Mouse (Mus musculus) intestine, embryonic 16.5 days (tissue): ENCODE measurements at regions not wholly inside any gene's neighbourhood (a gene's known extent, or its start where the extent isn't known, plus 50 kb on each side); places are given as distances from the start of the nearest gene placed in this dataset.

ENCODE experiments used
- ATAC-seq: fragments of 200-750 bp; cut with Nextera tagmentation; 2 replicates; pipeline ENCODE4 v1.8.0; 2017; ENCODE audit warnings: moderate TSS enrichment, moderate library complexity
- H3K27ac ChIP-seq: fragments of 300-500 bp; sonication (generic); 2 replicates; pipeline ENCODE4 v1.5.1; 2014; ENCODE audit warnings: mild to moderate bottlenecking, low read length
- H3K27me3 ChIP-seq: fragments of 300-500 bp; sonication (generic); replicated peaks from 2 replicates; pipeline ENCODE4 v1.6.1; 2014; ENCODE audit warnings: low read length, control low read depth, mixed read lengths; ENCODE audit not compliant: control insufficient read depth, insufficient read depth
- H3K36me3 ChIP-seq: fragments of 300-500 bp; sonication (generic); 2 replicates; pipeline ENCODE4 v1.6.1; 2014; ENCODE audit warnings: low read length, control low read depth; ENCODE audit not compliant: control insufficient read depth, insufficient read depth
- H3K4me1 ChIP-seq: fragments of 300-500 bp; sonication (generic); 2 replicates; pipeline ENCODE4 v1.6.1; 2014; ENCODE audit warnings: low read length, control low read depth, mixed read lengths; ENCODE audit not compliant: control insufficient read depth, insufficient read depth
- H3K4me2 ChIP-seq: fragments of 300-500 bp; sonication (generic); 2 replicates; pipeline ENCODE4 v1.6.1; 2014; ENCODE audit warnings: low read depth, low read length, control low read depth
- H3K4me3 ChIP-seq: fragments of 300-500 bp; sonication (generic); 2 replicates; pipeline ENCODE4 v1.5.1; 2014; ENCODE audit warnings: mild to moderate bottlenecking, low read length
- H3K9ac ChIP-seq: fragments of 300-500 bp; sonication (generic); 2 replicates; pipeline ENCODE4 v1.6.1; 2014; ENCODE audit warnings: low read depth, low read length
- H3K9me3 ChIP-seq: fragments of 300-500 bp; sonication (generic); 2 replicates; pipeline ENCODE4 v1.6.1; 2016; ENCODE audit warnings: low read length, control low read depth; ENCODE audit not compliant: control insufficient read depth
- WGBS: fragments of 180-500 bp; shearing (Covaris S2); extraction: QIAGEN DNeasy Blood & Tissue Kit; methylation state at CpG from one replicate; pipeline ENCODE4 v1.1.7; 2014; 5-methylcytosine and 5-hydroxymethylcytosine counted together

- Histone ChIP-seq H3K36me3 (no peaks in the 10 kb centered on the region), H3K27ac (no peak overlapping the region), H3K27me3 (no peaks in the 10 kb centered on the region), H3K4me3 (no peak overlapping the region), H3K4me2 (no peak overlapping the region), H3K9ac (no peak overlapping the region), H3K4me1 (peaks cover 7% of the 10 kb centered on the region; the same call in 1 of the 2 replicates), H3K9me3 (no peaks in the 10 kb centered on the region)
- 47% methylated on average over 10 of the region's 10 CpGs for WGBS
- no peak for ATAC-seq
These were observed 213.9 kb upstream of the Cxcr4 start for GRCm38 (mm10) chr1:128805687-128806653.

GRCm38 (mm10) chr1:128803433-128804060, 211.5 kb upstream of the Cxcr4 start:
- ATAC-seq, result peak; percentile 88
- 0 out of 2 replicates have a peak overlapping the region, but pooled peaks have one; percentile 29 for H3K9ac ChIP-seq
- no peaks in the 10 kb centered on the region for H3K9me3 ChIP-seq
- no peaks in the 10 kb centered on the region for H3K27me3 ChIP-seq
- H3K27ac ChIP-seq, result peak overlapping the region; percentile 76
- H3K4me1 ChIP-seq, result peaks cover 7% of the 10 kb centered on the region; the same call in 1 of the 2 replicates
- WGBS, result 31% methylated on average over 9 of the region's 9 CpGs
- H3K4me3 ChIP-seq, result no peak overlapping the region
- no peaks in the 10 kb centered on the region for H3K36me3 ChIP-seq
- H3K4me2 ChIP-seq, result no peak overlapping the region

DNA sequence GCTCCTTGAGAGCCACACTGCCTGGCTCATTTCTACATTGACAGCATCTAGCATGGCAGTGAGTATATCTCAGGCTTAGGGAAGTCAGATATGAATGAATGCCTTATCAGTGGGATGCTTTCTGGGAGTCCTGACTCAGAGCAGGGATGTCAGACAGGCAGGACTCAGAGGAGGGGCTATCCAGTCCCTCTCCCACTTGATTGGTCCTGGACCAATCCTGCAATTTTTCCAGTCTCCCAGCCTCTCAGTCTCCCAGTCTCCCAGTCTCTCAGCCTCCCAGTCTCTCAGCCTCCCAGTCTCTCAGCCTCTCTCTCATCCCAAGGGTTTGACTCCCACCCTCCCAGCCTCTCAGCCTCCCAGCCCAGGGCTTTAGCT, 211.0 kb upstream of the Cxcr4 start:
- Histone ChIP-seq H3K4me3 (no peak overlapping the region), H3K9ac (no peak overlapping the region), H3K4me2 (no peak overlapping the region), H3K9me3 (no peaks in the 10 kb centered on the region), H3K27ac (no peak overlapping the region), H3K36me3 (no peaks in the 10 kb centered on the region), H3K4me1 (peaks cover 7% of the 10 kb centered on the region; the same call in 1 of the 2 replicates), H3K27me3 (no peaks in the 10 kb centered on the region)
- peak; percentile 55 for ATAC-seq

GRCm38 (mm10) chr1:128798721-128799120, 206.6 kb upstream of the Cxcr4 start:
- H3K4me1 ChIP-seq, result 0 out of 2 replicates have a peak, but pooled peaks cover 2% of the 10 kb centered on the region
- H3K27ac ChIP-seq, result no peak overlapping the region
- no peaks in the 10 kb centered on the region for H3K9me3 ChIP-seq
- no peaks in the 10 kb centered on the region for H3K36me3 ChIP-seq
- no peak overlapping the region for H3K9ac ChIP-seq
- no peak for ATAC-seq
- H3K4me2 ChIP-seq, result no peak overlapping the region
- no peaks in the 10 kb centered on the region for H3K27me3 ChIP-seq
- H3K4me3 ChIP-seq, result no peak overlapping the region
- WGBS, result 75% methylated on average over 4 of the region's 4 CpGs

- H3K27ac ChIP-seq, result no peak overlapping the region
- H3K4me2 ChIP-seq, result no peak overlapping the region
- H3K9me3 ChIP-seq, result no peaks in the 10 kb centered on the region
- ATAC-seq, result no peak
- no peak overlapping the region for H3K4me3 ChIP-seq
- H3K27me3 ChIP-seq, result no peaks in the 10 kb centered on the region
- no peaks in the 10 kb centered on the region for H3K4me1 ChIP-seq
- no peak overlapping the region for H3K9ac ChIP-seq
- WGBS, result 78% methylated on average over 6 of the region's 6 CpGs
- H3K36me3 ChIP-seq, result no peaks in the 10 kb centered on the region
These were observed 203.6 kb upstream of the Cxcr4 start for GRCm38 (mm10) chr1:128795654-128796053.

- H3K27ac ChIP-seq, result no peak overlapping the region
- H3K4me1 ChIP-seq, result no peaks in the 10 kb centered on the region
- no peaks in the 10 kb centered on the region for H3K9me3 ChIP-seq
- H3K27me3 ChIP-seq, result no peaks in the 10 kb centered on the region
- no peak overlapping the region for H3K9ac ChIP-seq
- H3K4me3 ChIP-seq, result no peak overlapping the region
- no peak overlapping the region for H3K4me2 ChIP-seq
- H3K36me3 ChIP-seq, result no peaks in the 10 kb centered on the region
- 89% methylated on average over 6 of the region's 6 CpGs for WGBS
- ATAC-seq, result no peak
These were observed 198.8 kb upstream of the Cxcr4 start for GRCm38 (mm10) chr1:128790881-128791280.

DNA sequence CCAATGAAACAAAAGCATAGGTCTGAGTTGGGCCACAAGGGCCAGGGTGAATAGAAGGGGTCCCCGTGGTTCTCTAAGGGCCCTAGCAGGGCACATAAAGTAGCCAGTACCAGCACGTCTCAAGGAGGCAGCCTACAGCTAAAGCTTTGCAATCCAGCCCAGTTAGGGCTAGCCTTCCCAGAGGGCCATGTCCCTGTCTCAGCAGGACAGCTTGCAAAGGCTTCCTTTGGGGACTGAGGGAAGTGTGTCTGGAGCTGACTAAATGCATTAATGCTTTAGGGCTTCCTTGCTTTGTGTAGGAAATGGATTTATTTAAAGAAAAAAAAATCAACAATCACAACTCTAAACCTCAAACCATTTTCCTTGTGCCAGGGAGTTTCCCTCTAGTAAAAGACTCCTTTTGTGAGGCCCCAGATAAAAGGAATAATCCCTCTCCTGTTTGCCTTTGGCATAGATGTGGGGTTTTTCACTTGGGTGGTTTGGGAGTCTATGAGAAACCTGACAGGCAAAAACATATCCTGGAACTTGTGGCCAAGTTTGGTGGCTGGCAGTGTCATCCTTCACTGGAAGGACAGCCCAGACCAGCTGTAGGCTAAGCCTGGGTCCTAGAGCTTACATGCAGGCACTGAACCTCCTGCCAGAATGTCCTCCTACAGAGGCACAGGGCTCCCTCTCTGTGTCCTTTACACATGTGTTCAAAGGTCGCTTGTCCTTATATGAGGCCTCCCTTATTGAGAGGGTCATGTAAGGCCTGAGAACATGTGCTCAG, 197.7 kb upstream of the Cxcr4 start:
- no peaks in the 10 kb centered on the region for H3K9me3 ChIP-seq
- no peak overlapping the region for H3K27ac ChIP-seq
- peak; percentile 59; the same call in 1 of the 2 replicates for ATAC-seq

GRCm38 (mm10) chr1:128788227-128788626, 196.1 kb upstream of the Cxcr4 start:
- H3K4me1 ChIP-seq, result no peaks in the 10 kb centered on the region
- H3K27me3 ChIP-seq, result no peaks in the 10 kb centered on the region
- no peak overlapping the region for H3K9ac ChIP-seq
- no peaks in the 10 kb centered on the region for H3K9me3 ChIP-seq
- no peak for ATAC-seq
- 57% methylated on average over 6 of the region's 6 CpGs for WGBS
- H3K27ac ChIP-seq, result no peak overlapping the region
- H3K4me3 ChIP-seq, result no peak overlapping the region
- no peak overlapping the region for H3K4me2 ChIP-seq
- no peaks in the 10 kb centered on the region for H3K36me3 ChIP-seq

More for the DNA sequence above, 197.7 kb upstream of the Cxcr4 start:
- H3K36me3 ChIP-seq, result no peaks in the 10 kb centered on the region
- H3K9ac ChIP-seq, result no peak overlapping the region
- no peak overlapping the region for H3K4me3 ChIP-seq
- H3K4me2 ChIP-seq, result no peak overlapping the region
- no peaks in the 10 kb centered on the region for H3K27me3 ChIP-seq
- WGBS, result 55% methylated on average over 3 of the region's 3 CpGs
- no peaks in the 10 kb centered on the region for H3K4me1 ChIP-seq

- Histone ChIP-seq H3K27ac (no peak overlapping the region), H3K4me1 (no peaks in the 10 kb centered on the region), H3K36me3 (no peaks in the 10 kb centered on the region), H3K27me3 (no peaks in the 10 kb centered on the region), H3K4me3 (no peak overlapping the region), H3K9ac (no peak overlapping the region), H3K9me3 (no peaks in the 10 kb centered on the region), H3K4me2 (no peak overlapping the region)
- WGBS, result 80% methylated on average over 14 of the region's 14 CpGs
- no peak for ATAC-seq
These were observed 195.0 kb upstream of the Cxcr4 start for GRCm38 (mm10) chr1:128786941-128787569.
